Mouse (Mus musculus) testis, adult 2 months (tissue): ENCODE measurements around the gene Cdk2ap2.

ENCODE experiments used
- CTCF ChIP-seq: fragments of 200-500 bp; IDR thresholded peaks from 2 replicates; pipeline ENCODE4 v1.5.1; 2012; ENCODE audit warnings: low read depth, mild to moderate bottlenecking, inconsistent platforms, low read length, moderate library complexity; ENCODE audit not compliant: control insufficient read depth, insufficient read depth, insufficient replicate concordance
- POLR2A ChIP-seq: fragments of 200-500 bp; IDR thresholded peaks from 2 replicates; pipeline ENCODE4 v1.6.1; 2012; ENCODE audit warnings: low read depth, mild to moderate bottlenecking, inconsistent platforms, low read length, moderate library complexity; ENCODE audit not compliant: control insufficient read depth

DNA sequence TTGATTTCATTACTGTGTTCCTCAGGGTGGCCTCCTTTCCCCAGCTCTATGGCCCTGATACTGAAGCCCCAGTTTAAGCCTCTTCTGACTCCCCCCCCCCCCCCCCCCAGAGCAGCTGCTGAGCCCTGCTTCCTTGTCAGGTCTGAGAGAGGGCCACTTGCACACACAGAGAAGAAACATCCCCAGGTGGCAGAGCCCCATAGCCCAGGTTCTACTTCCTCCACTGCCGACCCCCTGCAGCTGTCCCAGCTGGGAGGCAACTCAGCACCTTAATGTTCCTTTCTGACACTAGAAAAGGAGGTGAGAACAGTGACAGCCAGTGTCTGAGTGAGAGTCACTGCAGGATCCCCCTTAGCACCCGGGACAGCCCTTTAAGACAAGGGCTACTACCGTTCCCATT lies 6.8 kb downstream of the Cdk2ap2 start:
- TF ChIP-seq POLR2A (no peak), CTCF (no peak)
